Mouse (Mus musculus) erythroblast, embryonic 14.5 days (primary cell): ENCODE measurements around the gene Ino80.

Source experiments
- GATA1 ChIP-seq: IDR thresholded peaks from 2 replicates; pipeline ENCODE4 v1.6.1; 2012; ENCODE audit warnings: low read length, inconsistent platforms, mixed read lengths
- TAL1 ChIP-seq: IDR thresholded peaks from 3 replicates; pipeline ENCODE4 v1.6.1; 2012; ENCODE audit warnings: low read length, inconsistent platforms, mixed read lengths

DNA sequence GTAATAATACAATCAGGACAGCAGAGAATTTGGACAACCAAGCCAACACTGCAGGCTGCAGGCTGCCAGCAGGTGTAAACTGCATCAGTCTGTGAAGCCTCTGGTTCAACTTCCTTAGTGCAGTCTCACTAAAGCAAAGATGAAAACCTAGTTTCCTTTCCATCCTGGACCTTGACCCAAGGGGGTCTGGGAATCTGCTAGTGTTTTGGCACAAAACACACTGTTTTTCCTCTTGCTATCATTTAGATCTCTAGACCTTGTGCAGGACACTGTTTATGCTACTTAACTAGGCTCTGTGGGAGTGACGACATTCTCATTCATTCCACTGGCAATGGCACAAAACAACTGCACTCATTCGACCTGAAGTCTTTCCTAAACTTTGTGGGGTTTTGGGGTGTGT, 65.8 kb downstream of the Ino80 start:
- no peak for TF ChIP-seq GATA1
- no peak for TF ChIP-seq TAL1
